Mouse (Mus musculus): ENCODE measurements around the gene Sstr5.

Sstr5 gene

GRCm38 (mm10) chr17:25497013-25497412 is at the start of gene Sstr5:
TSS of gene Sstr5 (minus strand) at chr17:25497288.
- in situ Hi-C loops (cut with MboI; ENCODE audit: unreplicated experiment in 2 of 2): no loop called here

GRCm38 (mm10) chr17:25541768-25542167 is 44.7 kb upstream of the Sstr5 start:
- in situ Hi-C loops (cut with MboI; ENCODE audit: unreplicated experiment in 2 of 2): no loop called here

- in situ Hi-C loops (cut with MboI; ENCODE audit: unreplicated experiment in 2 of 2): no loop called here
These were observed 43.6 kb upstream of the Sstr5 start for GRCm38 (mm10) chr17:25540731-25541130.

GRCm38 (mm10) chr17:25538945-25539875 is 42.1 kb upstream of the Sstr5 start:
- in situ Hi-C loops (cut with MboI; ENCODE audit: unreplicated experiment in 2 of 2): no loop called here

- in situ Hi-C loops (cut with MboI; ENCODE audit: unreplicated experiment in 2 of 2): no loop called here
These were observed 33.4 kb upstream of the Sstr5 start for GRCm38 (mm10) chr17:25530357-25531022.

- in situ Hi-C loops (cut with MboI; ENCODE audit: unreplicated experiment in 2 of 2): no loop called here
These were observed 25.0 kb upstream of the Sstr5 start for GRCm38 (mm10) chr17:25522080-25522479.

- in situ Hi-C loops (cut with MboI; ENCODE audit: unreplicated experiment in 2 of 2): no loop called here
These were observed 23.4 kb upstream of the Sstr5 start for GRCm38 (mm10) chr17:25520492-25520891.

- in situ Hi-C loops (cut with MboI; ENCODE audit: unreplicated experiment in 2 of 2): no loop called here
These were observed 22.4 kb upstream of the Sstr5 start for GRCm38 (mm10) chr17:25519511-25519910.

- in situ Hi-C loops (cut with MboI; ENCODE audit: unreplicated experiment in 2 of 2): no loop called here
These were observed 21.1 kb upstream of the Sstr5 start for GRCm38 (mm10) chr17:25518144-25518543.

GRCm38 (mm10) chr17:25516315-25516714 is 19.2 kb upstream of the Sstr5 start:
- in situ Hi-C loops (cut with MboI; ENCODE audit: unreplicated experiment in 2 of 2): no loop called here

- in situ Hi-C loops (cut with MboI; ENCODE audit: unreplicated experiment in 2 of 2): loop anchor here in 1 of 2 experiments (5.0 kb wide), 1 partner anchor 183 kb away; no protein-coding TSS in a partner anchor
These were observed 17.0 kb upstream of the Sstr5 start for GRCm38 (mm10) chr17:25514055-25514454.

- in situ Hi-C loops (cut with MboI; ENCODE audit: unreplicated experiment in 2 of 2): loop anchor here in 1 of 2 experiments (5.0 kb wide), 1 partner anchor 185 kb away; no protein-coding TSS in a partner anchor
These were observed 14.8 kb upstream of the Sstr5 start for GRCm38 (mm10) chr17:25511876-25512275.

- in situ Hi-C loops (cut with MboI; ENCODE audit: unreplicated experiment in 2 of 2): loop anchor here in 1 of 2 experiments (5.0 kb wide), 1 partner anchor 187 kb away; no protein-coding TSS in a partner anchor
These were observed 13.2 kb upstream of the Sstr5 start for GRCm38 (mm10) chr17:25510074-25510830.

GRCm38 (mm10) chr17:25508860-25509577 is 11.9 kb upstream of the Sstr5 start:
- in situ Hi-C loops (cut with MboI; ENCODE audit: unreplicated experiment in 2 of 2): loop anchor here in 1 of 2 experiments (5.0 kb wide), 1 partner anchor 188 kb away; no protein-coding TSS in a partner anchor

GRCm38 (mm10) chr17:25507799-25508198 is 10.7 kb upstream of the Sstr5 start:
- in situ Hi-C loops (cut with MboI; ENCODE audit: unreplicated experiment in 2 of 2): loop anchor here in 1 of 2 experiments (5.0 kb wide), 1 partner anchor 190 kb away; no protein-coding TSS in a partner anchor

GRCm38 (mm10) chr17:25502599-25502998 is 5.5 kb upstream of the Sstr5 start:
- in situ Hi-C loops (cut with MboI; ENCODE audit: unreplicated experiment in 2 of 2): no loop called here

GRCm38 (mm10) chr17:25482092-25482491 is 15.0 kb downstream of the Sstr5 start:
- in situ Hi-C loops (cut with MboI; ENCODE audit: unreplicated experiment in 2 of 2): no loop called here

- in situ Hi-C loops (cut with MboI; ENCODE audit: unreplicated experiment in 2 of 2): no loop called here
These were observed 16.3 kb downstream of the Sstr5 start for GRCm38 (mm10) chr17:25480820-25481219.

- in situ Hi-C loops (cut with MboI; ENCODE audit: unreplicated experiment in 2 of 2): no loop called here
These were observed 16.9 kb downstream of the Sstr5 start for GRCm38 (mm10) chr17:25480152-25480551.

Measured in v-Abl transformed pro-B cells (cell line).